Mouse (Mus musculus): ENCODE measurements around the gene Isg20l2. TPM values are rescaled to one million over a fixed set of nuclear protein-coding genes. Genes with fewer than 3 reads are reported as not detected.

Gene Isg20l2
- polyA plus RNA-seq, 1 experiment from 2014 or later = 20.2 TPM

- DNase-seq (ENCODE audit: low spot score) (peak; percentile 97), ATAC-seq (ENCODE audit: low FRiP score, low TSS enrichment) (peak; percentile 91)
- Histone ChIP-seq H3K4me3 (ENCODE audit: low read depth, low read length) (peak overlapping the region; percentile 33), H3K9ac (ENCODE audit: low read length) (peak overlapping the region; percentile 43; the same call in 1 of the 2 replicates), H3K27me3 (ENCODE audit: control insufficient read depth, insufficient read depth, low read length) (no peaks in the 10 kb centered on the region), H3K4me2 (replicated peaks; ENCODE audit: low read depth) (peak overlapping the region; percentile 65), H3K36me3 (ENCODE audit: control insufficient read depth, insufficient read depth, low read length) (no peaks in the 10 kb centered on the region), H3K4me1 (replicated peaks; ENCODE audit: control insufficient read depth, insufficient read depth) (peaks cover 15% of the 10 kb centered on the region), H3K9me3 (ENCODE audit: control insufficient read depth, low read length) (no peaks in the 10 kb centered on the region), H3K27ac (replicated peaks) (no peak overlapping the region)
- 0% methylated on average over 17 of the region's 17 CpGs for WGBS
- peak; percentile 99 for TF ChIP-seq CTCF (IDR thresholded peaks at IDR 0.05; ENCODE audit: low read depth)
- no peak for TF ChIP-seq EP300 (optimal IDR thresholded peaks at IDR 0.05)
Observed at GRCm38 (mm10) chr3:87986868-87987267, 56.8 kb downstream of the Isg20l2 start.

- Histone ChIP-seq H3K36me3 (ENCODE audit: control insufficient read depth, insufficient read depth, low read length) (no peaks in the 10 kb centered on the region), H3K9ac (ENCODE audit: low read length) (peak overlapping the region; percentile 43; the same call in 1 of the 2 replicates), H3K27me3 (ENCODE audit: control insufficient read depth, insufficient read depth, low read length) (no peaks in the 10 kb centered on the region), H3K9me3 (ENCODE audit: control insufficient read depth, low read length) (no peaks in the 10 kb centered on the region), H3K27ac (replicated peaks) (no peak overlapping the region), H3K4me2 (replicated peaks; ENCODE audit: low read depth) (peak overlapping the region; percentile 65), H3K4me3 (ENCODE audit: low read depth, low read length) (peak overlapping the region; percentile 33), H3K4me1 (replicated peaks; ENCODE audit: control insufficient read depth, insufficient read depth) (peaks cover 12% of the 10 kb centered on the region)
- ATAC-seq (ENCODE audit: low FRiP score, low TSS enrichment) (peak; percentile 3; the same call in 1 of the 2 replicates), DNase-seq (ENCODE audit: low spot score) (no peak)
- under 1% methylated on average over 15 of the region's 15 CpGs for WGBS
- TF ChIP-seq CTCF (IDR thresholded peaks at IDR 0.05; ENCODE audit: low read depth) (peak; percentile 15; the same call in 1 of the 2 replicates), EP300 (optimal IDR thresholded peaks at IDR 0.05) (no peak)
Observed at GRCm38 (mm10) chr3:87987633-87988032, 57.5 kb downstream of the Isg20l2 start.

- Histone ChIP-seq H3K9ac (ENCODE audit: low read length) (no peak overlapping the region), H3K4me2 (replicated peaks; ENCODE audit: low read depth) (peak overlapping the region; percentile 65), H3K4me1 (replicated peaks; ENCODE audit: control insufficient read depth, insufficient read depth) (peaks cover 8% of the 10 kb centered on the region), H3K27me3 (ENCODE audit: control insufficient read depth, insufficient read depth, low read length) (no peaks in the 10 kb centered on the region), H3K4me3 (ENCODE audit: low read depth, low read length) (peak overlapping the region; percentile 33), H3K9me3 (ENCODE audit: control insufficient read depth, low read length) (no peaks in the 10 kb centered on the region), H3K27ac (replicated peaks) (no peak overlapping the region), H3K36me3 (ENCODE audit: control insufficient read depth, insufficient read depth, low read length) (no peaks in the 10 kb centered on the region)
- 11% methylated on average over 15 of the region's 15 CpGs for WGBS
- ATAC-seq (ENCODE audit: low FRiP score, low TSS enrichment) (no peak), DNase-seq (ENCODE audit: low spot score) (no peak)
- TF ChIP-seq CTCF (IDR thresholded peaks at IDR 0.05; ENCODE audit: low read depth) = no peak
- no peak for TF ChIP-seq EP300 (optimal IDR thresholded peaks at IDR 0.05)
Observed at GRCm38 (mm10) chr3:87988068-87988467, 58.0 kb downstream of the Isg20l2 start.

- H3K9ac ChIP-seq (ENCODE audit: low read length) = no peak overlapping the region
- no peak overlapping the region for H3K27ac ChIP-seq (replicated peaks)
- 32% methylated on average over 10 of the region's 10 CpGs for WGBS
- no peak for DNase-seq (ENCODE audit: low spot score)
- TF ChIP-seq CTCF (IDR thresholded peaks at IDR 0.05; ENCODE audit: low read depth) (no peak), EP300 (optimal IDR thresholded peaks at IDR 0.05) (no peak)
- H3K36me3 ChIP-seq (ENCODE audit: control insufficient read depth, insufficient read depth, low read length) = no peaks in the 10 kb centered on the region
- no peak overlapping the region for H3K4me3 ChIP-seq (ENCODE audit: low read depth, low read length)
- no peaks in the 10 kb centered on the region; the same call in 1 of the 2 replicates for H3K27me3 ChIP-seq (ENCODE audit: control insufficient read depth, insufficient read depth, low read length)
- H3K9me3 ChIP-seq (ENCODE audit: control insufficient read depth, low read length) = no peaks in the 10 kb centered on the region
- H3K4me2 ChIP-seq (replicated peaks; ENCODE audit: low read depth) = no peak overlapping the region
- H3K4me1 ChIP-seq (replicated peaks; ENCODE audit: control insufficient read depth, insufficient read depth) = peaks cover 3% of the 10 kb centered on the region; the same call in 1 of the 2 replicates
- ATAC-seq (ENCODE audit: low FRiP score, low TSS enrichment) = no peak
Observed at GRCm38 (mm10) chr3:87989935-87990334, 59.8 kb downstream of the Isg20l2 start.

Other genes starting within 250 kb of the Isg20l2 start
- gene Lrrc71, start 181.7 kb upstream of the Isg20l2 start, polyA plus RNA-seq (2015; fragmentation: Nextera tagmentation; extraction: Ambion mirVana) = 0.29 and 0.38 TPM in 2 replicates
- 0.39 and 0.41 TPM in 2 replicates for gene Ntrk1, start 135.2 kb upstream of the Isg20l2 start, polyA plus RNA-seq (2015; fragmentation: Nextera tagmentation; extraction: Ambion mirVana)
- 0.18 and 0.19 TPM in 2 replicates for gene Insrr, start 133.4 kb upstream of the Isg20l2 start, polyA plus RNA-seq (2015; fragmentation: Nextera tagmentation; extraction: Ambion mirVana)
- gene Pear1, start 106.0 kb upstream of the Isg20l2 start, polyA plus RNA-seq (2015; fragmentation: Nextera tagmentation; extraction: Ambion mirVana) = 6.1 and 6.8 TPM in 2 replicates
- 0.08 and 0.11 TPM in 2 replicates for gene Sh2d2a, start 83.6 kb upstream of the Isg20l2 start, polyA plus RNA-seq (2015; fragmentation: Nextera tagmentation; extraction: Ambion mirVana)
- 7.1 and 8.0 TPM in 2 replicates for gene Prcc, start 44.7 kb upstream of the Isg20l2 start, polyA plus RNA-seq (2015; fragmentation: Nextera tagmentation; extraction: Ambion mirVana)
- gene Hdgf, start 24.0 kb upstream of the Isg20l2 start, polyA plus RNA-seq (2015; fragmentation: Nextera tagmentation; extraction: Ambion mirVana) = 165 and 168 TPM in 2 replicates
- 61.4 and 63.4 TPM in 2 replicates for gene Mrpl24, start 10.8 kb upstream of the Isg20l2 start, polyA plus RNA-seq (2015; fragmentation: Nextera tagmentation; extraction: Ambion mirVana)
- 7.1 and 7.6 TPM in 2 replicates for gene Rrnad1, start 403 bp downstream of the Isg20l2 start, polyA plus RNA-seq (2015; fragmentation: Nextera tagmentation; extraction: Ambion mirVana)
- gene Crabp2, start 18.4 kb downstream of the Isg20l2 start, polyA plus RNA-seq (2015; fragmentation: Nextera tagmentation; extraction: Ambion mirVana) = 40.4 and 44.3 TPM in 2 replicates
- 5.3 and 5.7 TPM in 2 replicates for gene Nes, start 40.8 kb downstream of the Isg20l2 start, polyA plus RNA-seq (2015; fragmentation: Nextera tagmentation; extraction: Ambion mirVana)
- gene Bcan, start 69.9 kb downstream of the Isg20l2 start, polyA plus RNA-seq (2015; fragmentation: Nextera tagmentation; extraction: Ambion mirVana) = 0.08 and 0.18 TPM in 2 replicates
- not detected in 2 replicates for gene Hapln2, start 97.3 kb downstream of the Isg20l2 start, polyA plus RNA-seq (2015; fragmentation: Nextera tagmentation; extraction: Ambion mirVana)
- gene Gpatch4, start 112.8 kb downstream of the Isg20l2 start, polyA plus RNA-seq (2015; fragmentation: Nextera tagmentation; extraction: Ambion mirVana) = 17.4 and 19.2 TPM in 2 replicates
- gene Naxe, start 128.2 kb downstream of the Isg20l2 start, polyA plus RNA-seq (2015; fragmentation: Nextera tagmentation; extraction: Ambion mirVana) = 134 and 142 TPM in 2 replicates
- gene Ttc24, start 148.0 kb downstream of the Isg20l2 start, polyA plus RNA-seq (2015; fragmentation: Nextera tagmentation; extraction: Ambion mirVana) = not detected in 2 replicates
- 3.8 and 4.5 TPM in 2 replicates for gene Iqgap3, start 151.7 kb downstream of the Isg20l2 start, polyA plus RNA-seq (2015; fragmentation: Nextera tagmentation; extraction: Ambion mirVana)
- gene Mef2d, start 212.1 kb downstream of the Isg20l2 start, polyA plus RNA-seq (2015; fragmentation: Nextera tagmentation; extraction: Ambion mirVana) = 10.6 and 13.0 TPM in 2 replicates

All from stomach, postnatal 0 days (tissue).